Mouse (Mus musculus): ENCODE results near the gene Gm15080.
"Not testable (repeated sequence)": the region's sequence is repeated elsewhere in the genome, so short reads cannot be mapped to it uniquely, and the experiment has no call there.

The Gm15080 gene

GRCm38 (mm10) chrX:147992693-147993092, at the start of gene Gm15080:
Gene Gm15080, plus strand, starts transcription at chrX:147992993.
- not testable (repeated sequence) for DNase-seq (ENCODE audit: low read depth)
